Mouse (Mus musculus) splenic B cell, adult 2 months (primary cell): ENCODE data around the gene Inpp4b.
"Not testable (repeated sequence)": the region's sequence is repeated elsewhere in the genome, so short reads cannot be mapped to it uniquely, and the experiment has no call there.

Source experiments
- DNase-seq: peaks from one replicate; pipeline ENCODE4 v3.0.0-alpha.2; 2011; ENCODE audit warnings: low read depth, low spot score
- H3K27me3 ChIP-seq: 2 replicates; pipeline ENCODE4 v1.6.1; 2012; ENCODE audit warnings: mild to moderate bottlenecking, low read length, moderate library complexity, mixed read lengths; ENCODE audit not compliant: control insufficient read depth, poor library complexity, insufficient read depth, severe bottlenecking
- H3K36me3 ChIP-seq: 2 replicates; pipeline ENCODE4 v1.6.1; 2012; ENCODE audit warnings: mild to moderate bottlenecking, low read length, moderate library complexity, mixed read lengths; ENCODE audit not compliant: control insufficient read depth, poor library complexity, insufficient read depth, severe bottlenecking

Gene Inpp4b

DNA sequence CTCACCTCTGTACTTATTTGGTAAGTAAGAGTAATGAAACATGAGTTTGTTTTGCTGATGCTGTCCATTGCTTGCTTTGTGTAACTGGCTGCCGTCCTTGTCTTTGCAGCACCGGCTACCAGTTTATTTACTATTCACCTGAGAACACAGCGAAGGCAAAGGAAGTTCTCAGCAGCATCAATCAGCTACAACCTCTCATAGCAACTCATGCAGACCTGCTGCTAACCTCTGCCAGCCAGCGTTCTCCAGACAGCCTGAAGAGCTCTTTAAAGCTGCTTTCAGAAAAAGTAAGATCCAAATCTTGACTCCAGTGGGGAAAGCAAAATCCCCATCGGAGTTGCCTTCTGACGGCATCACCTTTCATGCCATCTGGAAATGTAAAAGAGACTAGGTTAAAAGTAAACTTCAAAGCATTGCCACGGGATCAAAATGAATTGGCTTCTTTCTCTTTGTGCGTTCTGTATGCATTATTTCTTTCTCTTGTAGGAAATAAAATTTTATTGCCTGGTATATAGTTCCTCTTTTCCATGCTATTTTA, 642.8 kb downstream of the Inpp4b start:
- peaks cover 3% of the 10 kb centered on the region; the same call in 1 of the 2 replicates for H3K36me3 ChIP-seq
- H3K27me3 ChIP-seq, result no peaks in the 10 kb centered on the region
- no peak for DNase-seq

GRCm38 (mm10) chr8:81992966-81993365, 650.6 kb downstream of the Inpp4b start:
- no peak for DNase-seq

DNA sequence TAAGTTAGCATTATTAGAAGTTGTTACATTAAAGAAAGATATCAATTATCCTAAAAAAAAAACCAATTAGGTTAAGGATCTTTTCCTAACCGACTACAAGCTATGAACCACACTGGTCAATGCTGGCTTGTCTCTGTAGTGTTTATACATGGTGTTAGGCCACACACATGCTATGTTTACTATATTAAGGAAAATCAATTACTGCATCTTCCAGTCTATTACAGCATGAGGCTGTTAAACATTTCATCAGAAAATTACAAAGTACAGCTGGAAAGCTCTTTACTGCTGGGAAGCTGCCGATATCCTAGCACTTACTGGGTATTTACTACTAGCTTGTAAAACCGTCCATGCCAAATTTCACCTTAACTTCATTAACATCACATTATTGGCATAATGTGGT, 653.9 kb downstream of the Inpp4b start:
- no peak for DNase-seq
- H3K27me3 ChIP-seq, result no peaks in the 10 kb centered on the region
- no peaks in the 10 kb centered on the region for H3K36me3 ChIP-seq

More at GRCm38 (mm10) chr8:81992966-81993365, 650.6 kb downstream of the Inpp4b start:
- Histone ChIP-seq H3K27me3 (no peaks in the 10 kb centered on the region), H3K36me3 (no peaks in the 10 kb centered on the region)

- no peaks in the 10 kb centered on the region for H3K36me3 ChIP-seq
- DNase-seq, result no peak
- no peaks in the 10 kb centered on the region for H3K27me3 ChIP-seq
Measured at GRCm38 (mm10) chr8:81996823-81997222, 654.5 kb downstream of the Inpp4b start.

DNA sequence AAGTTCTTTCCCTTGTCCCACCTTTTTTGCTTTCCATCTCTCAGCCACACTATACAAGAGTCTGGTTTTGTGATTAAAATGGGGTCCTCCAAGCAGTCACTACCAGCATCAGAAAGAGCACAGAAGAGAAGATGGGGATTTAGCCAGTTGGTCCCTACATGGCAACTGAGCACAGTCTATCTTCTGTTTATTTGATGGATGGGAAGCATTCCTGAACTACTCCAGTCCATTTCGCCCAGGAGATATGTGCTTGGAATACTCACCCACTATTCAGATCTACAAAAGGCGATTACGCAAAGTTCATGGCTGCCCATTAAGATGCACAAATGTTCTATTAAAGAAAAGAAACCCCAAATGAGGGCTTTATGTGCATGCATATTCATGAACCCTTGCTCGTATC, 661.8 kb downstream of the Inpp4b start:
- DNase-seq, result no peak
- no peaks in the 10 kb centered on the region for H3K36me3 ChIP-seq
- H3K27me3 ChIP-seq, result no peaks in the 10 kb centered on the region

DNA sequence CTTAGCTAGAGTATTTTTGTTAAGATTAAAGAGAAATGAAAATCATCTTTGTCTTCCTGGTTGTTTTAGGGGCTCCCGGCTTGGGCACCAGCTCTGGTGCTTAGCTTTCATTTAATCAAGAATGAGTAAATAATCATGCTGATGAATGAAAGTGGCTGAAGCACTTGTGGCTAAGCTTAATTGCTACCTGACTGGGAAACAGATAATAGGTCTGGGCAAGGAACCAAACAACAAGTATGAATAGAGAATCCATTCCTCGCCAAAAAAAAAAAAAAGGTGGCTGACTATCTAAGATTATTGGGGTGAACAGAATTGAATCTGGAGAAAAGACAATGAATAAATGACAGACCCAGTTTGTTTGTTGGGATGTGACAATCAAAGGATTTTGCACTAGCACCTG, 663.1 kb downstream of the Inpp4b start:
- no peaks in the 10 kb centered on the region for H3K36me3 ChIP-seq
- no peaks in the 10 kb centered on the region for H3K27me3 ChIP-seq
- no peak for DNase-seq

DNA sequence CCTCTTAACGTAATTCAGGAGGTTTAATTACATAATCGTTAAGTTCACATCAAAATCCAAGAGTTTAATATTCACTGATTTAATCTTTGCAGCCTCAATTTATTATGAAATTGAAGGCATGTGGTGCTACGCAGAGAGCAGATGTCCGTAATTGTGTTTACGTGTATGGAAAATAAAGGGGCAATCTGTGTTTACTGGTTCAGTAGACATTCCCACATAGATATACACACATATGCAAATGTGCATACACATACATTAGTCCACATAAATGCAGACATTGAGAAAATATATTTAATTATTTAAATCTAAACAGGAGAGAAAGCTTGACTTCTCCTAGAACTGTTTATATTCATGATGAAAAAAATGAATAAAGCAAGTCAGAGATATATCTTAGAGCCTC, 675.4 kb downstream of the Inpp4b start:
- H3K36me3 ChIP-seq, result no peaks in the 10 kb centered on the region
- no peak for DNase-seq
- H3K27me3 ChIP-seq, result no peaks in the 10 kb centered on the region

- Histone ChIP-seq H3K27me3 (no peaks in the 10 kb centered on the region), H3K36me3 (no peaks in the 10 kb centered on the region)
- DNase-seq, result no peak
Measured at GRCm38 (mm10) chr8:82027401-82027800, 685.0 kb downstream of the Inpp4b start.

GRCm38 (mm10) chr8:82028896-82029295, 686.5 kb downstream of the Inpp4b start:
- peak; percentile 29 for DNase-seq
- no peaks in the 10 kb centered on the region for H3K36me3 ChIP-seq
- H3K27me3 ChIP-seq, result no peaks in the 10 kb centered on the region

DNA sequence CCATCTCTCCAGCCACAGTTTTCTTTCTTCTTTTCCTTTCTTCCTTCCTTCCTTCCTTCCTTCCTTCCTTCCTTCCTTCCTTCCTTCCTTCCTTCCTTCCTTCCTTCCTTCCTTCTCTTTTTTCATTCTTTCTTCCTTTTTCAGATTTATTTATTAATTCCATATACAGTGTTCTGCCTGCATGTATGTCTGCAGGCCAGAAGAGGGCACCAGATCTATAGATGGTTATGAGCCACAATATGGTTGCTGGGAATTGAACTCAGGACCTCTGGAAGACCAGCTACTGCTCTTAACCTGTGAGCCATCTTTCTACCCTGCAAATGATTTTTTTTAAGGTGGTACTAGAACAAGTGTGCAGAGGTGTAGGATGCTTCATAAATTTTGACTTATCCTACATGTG, 689.7 kb downstream of the Inpp4b start:
- DNase-seq, result peak; percentile 14
- H3K36me3 ChIP-seq, H3K27me3 ChIP-seq: not testable (repeated sequence)

DNA sequence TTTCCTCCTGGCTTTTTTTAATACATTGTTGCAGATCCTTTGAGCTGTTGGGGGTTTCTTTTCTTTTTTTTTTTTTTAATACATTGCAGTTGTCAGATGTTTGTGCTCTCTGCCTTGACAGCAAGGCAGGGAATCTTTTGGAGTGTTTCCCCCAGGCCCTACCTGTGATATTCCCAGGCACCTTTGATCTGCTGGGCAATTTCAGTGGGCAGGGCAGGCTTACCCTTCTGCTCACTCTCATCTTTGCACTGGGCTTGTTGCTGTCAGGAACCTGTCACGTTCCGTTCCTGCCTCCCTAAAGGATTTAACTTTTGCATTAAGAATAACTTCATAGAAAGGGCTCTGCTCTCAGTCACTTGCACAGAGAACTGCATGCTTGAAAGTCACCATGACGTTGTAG, 711.7 kb downstream of the Inpp4b start:
- H3K36me3 ChIP-seq, result no peaks in the 10 kb centered on the region
- DNase-seq, result no peak

DNA sequence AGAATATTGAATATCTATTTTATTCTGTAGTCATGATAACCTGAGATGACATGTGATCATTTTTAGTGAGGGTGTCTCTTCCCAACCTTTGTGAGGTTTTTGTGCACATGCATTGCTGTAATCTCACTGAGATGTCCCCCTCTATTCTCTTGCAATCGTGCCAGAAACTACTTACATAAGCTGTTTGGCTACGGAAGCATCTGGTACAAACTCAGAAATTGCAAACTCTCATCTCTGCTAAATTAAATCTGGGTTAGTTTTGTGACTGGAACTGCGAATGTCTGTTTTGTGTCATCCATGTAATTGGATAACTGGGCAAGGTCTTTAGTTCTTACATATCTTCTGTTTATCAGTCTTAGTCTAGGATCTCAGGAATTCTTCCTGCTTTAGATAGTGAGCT, 725.3 kb downstream of the Inpp4b start:
- Histone ChIP-seq H3K36me3 (no peaks in the 10 kb centered on the region), H3K27me3 (no peaks in the 10 kb centered on the region)
- DNase-seq, result no peak

More for the DNA sequence above, 711.7 kb downstream of the Inpp4b start:
- H3K27me3 ChIP-seq, result no peaks in the 10 kb centered on the region

GRCm38 (mm10) chr8:82079267-82079666, 736.9 kb downstream of the Inpp4b start:
- H3K27me3 ChIP-seq, result no peaks in the 10 kb centered on the region
- H3K36me3 ChIP-seq, result no peaks in the 10 kb centered on the region
- DNase-seq, result no peak

GRCm38 (mm10) chr8:82086631-82087030, 744.3 kb downstream of the Inpp4b start:
- not testable (repeated sequence) for DNase-seq, H3K27me3 ChIP-seq, H3K36me3 ChIP-seq

- no peaks in the 10 kb centered on the region for H3K27me3 ChIP-seq
- H3K36me3 ChIP-seq, result no peaks in the 10 kb centered on the region
- DNase-seq, result no peak
Measured at GRCm38 (mm10) chr8:82090901-82091300, 748.5 kb downstream of the Inpp4b start.

- Histone ChIP-seq H3K27me3 (no peaks in the 10 kb centered on the region), H3K36me3 (no peaks in the 10 kb centered on the region)
- no peak for DNase-seq
Measured at GRCm38 (mm10) chr8:82093274-82093673, 750.9 kb downstream of the Inpp4b start.
